Mouse (Mus musculus): ENCODE measurements around the gene Vmn1r218. TPM values are rescaled to one million over a fixed set of nuclear protein-coding genes. Genes with fewer than 3 reads are reported as not detected.
"Not testable (repeated sequence)": the region's sequence is repeated elsewhere in the genome, so short reads cannot be mapped to it uniquely, and the experiment has no call there.

Vmn1r218 gene
- total and polyA plus RNA-seq, 3 experiments: 0.11 TPM; not detected in 2

- no peaks in the 10 kb centered on the region for H3K9me3 ChIP-seq (replicated peaks)
- no peaks in the 10 kb centered on the region for H3K4me1 ChIP-seq (ENCODE audit: insufficient read depth, low read depth, low read length)
- DNase-seq (ENCODE audit: low spot score) (no peak), ATAC-seq (ENCODE audit: extremely low read depth, insufficient number of reproducible peaks, low FRiP score, poor library complexity, severe bottlenecking) (no peak)
- H3K27me3 ChIP-seq (ENCODE audit: insufficient read depth, low read length): no peaks in the 10 kb centered on the region
- TF ChIP-seq POLR2AphosphoS5 (IDR thresholded peaks at IDR 0.05; ENCODE audit: insufficient replicate concordance, low read depth, low read length) (no peak), GATA2 (IDR thresholded peaks at IDR 0.05; ENCODE audit: borderline replicate concordance, low read depth, low read length) (no peak), TAL1 (conservative IDR thresholded peaks at IDR 0.05; ENCODE audit: low read depth, low read length) (no peak), GATA1 (IDR thresholded peaks at IDR 0.05; ENCODE audit: borderline replicate concordance, low read length) (no peak), CTCF (IDR thresholded peaks at IDR 0.05; ENCODE audit: low read depth, low read length) (no peak)
- no peak overlapping the region for H3K4me3 ChIP-seq (ENCODE audit: low read depth, low read length)
- H3K36me3 ChIP-seq (replicated peaks): no peaks in the 10 kb centered on the region
Observed at GRCm38 (mm10) chr13:23157848-23158247, 24.9 kb downstream of the Vmn1r218 start.

GRCm38 (mm10) chr13:23159012-23159411 lies 26.1 kb downstream of the Vmn1r218 start, which contains the start of gene Vmn1r219:
Gene Vmn1r219, plus strand, starts transcription at chr13:23159312.
- DNase-seq (ENCODE audit: low spot score) (no peak), ATAC-seq (ENCODE audit: extremely low read depth, insufficient number of reproducible peaks, low FRiP score, poor library complexity, severe bottlenecking) (no peak)
- Histone ChIP-seq H3K4me3 (ENCODE audit: low read depth, low read length) (no peak within 1 kb of the TSS), H3K4me1 (ENCODE audit: insufficient read depth, low read depth, low read length) (no peaks in the 10 kb centered on the region), H3K36me3 (replicated peaks) (no peaks in the 10 kb centered on the region), H3K27me3 (ENCODE audit: insufficient read depth, low read length) (no peaks in the 10 kb centered on the region), H3K9me3 (replicated peaks) (no peaks in the 10 kb centered on the region)
- TF ChIP-seq TAL1 (conservative IDR thresholded peaks at IDR 0.05; ENCODE audit: low read depth, low read length) (no peak), POLR2AphosphoS5 (IDR thresholded peaks at IDR 0.05; ENCODE audit: insufficient replicate concordance, low read depth, low read length) (no peak), CTCF (IDR thresholded peaks at IDR 0.05; ENCODE audit: low read depth, low read length) (no peak), GATA2 (IDR thresholded peaks at IDR 0.05; ENCODE audit: borderline replicate concordance, low read depth, low read length) (no peak), GATA1 (IDR thresholded peaks at IDR 0.05; ENCODE audit: borderline replicate concordance, low read length) (no peak)

DNA sequence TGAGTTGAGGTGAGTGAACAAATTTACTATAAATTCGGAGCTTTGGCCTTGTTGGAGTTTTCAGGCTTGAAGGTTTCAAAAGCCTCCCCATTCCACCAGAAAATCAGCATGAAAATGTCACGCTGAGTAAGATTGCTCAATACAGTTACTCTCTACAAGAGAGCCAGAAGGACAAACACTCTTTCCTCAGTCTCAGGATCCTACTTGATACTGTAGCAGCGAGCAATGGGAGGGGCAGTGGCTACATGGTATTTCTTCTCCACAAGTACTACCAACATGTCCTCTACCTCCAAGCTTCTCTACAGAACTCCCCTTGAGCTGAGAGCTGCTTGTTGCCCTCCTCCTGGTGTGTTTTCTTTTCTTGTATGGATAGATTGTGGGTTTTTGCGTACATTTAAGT lies 33.5 kb downstream of the Vmn1r218 start:
- H3K27me3 ChIP-seq (ENCODE audit: insufficient read depth, low read length); H3K36me3 ChIP-seq (replicated peaks); DNase-seq (ENCODE audit: low spot score); ATAC-seq (ENCODE audit: extremely low read depth, insufficient number of reproducible peaks, low FRiP score, poor library complexity, severe bottlenecking); H3K9me3 ChIP-seq (replicated peaks); H3K4me3 ChIP-seq (ENCODE audit: low read depth, low read length); H3K4me1 ChIP-seq (ENCODE audit: insufficient read depth, low read depth, low read length): not testable (repeated sequence)

- ATAC-seq (ENCODE audit: extremely low read depth, insufficient number of reproducible peaks, low FRiP score, poor library complexity, severe bottlenecking): no peak
- no peak within 1 kb of the TSS for H3K4me3 ChIP-seq (ENCODE audit: low read depth, low read length)
- no peaks in the 10 kb centered on the region for H3K36me3 ChIP-seq (replicated peaks)
- H3K9me3 ChIP-seq (replicated peaks): no peaks in the 10 kb centered on the region
- H3K4me1 ChIP-seq (ENCODE audit: insufficient read depth, low read depth, low read length): no peaks in the 10 kb centered on the region
- no peak for TF ChIP-seq GATA2 (IDR thresholded peaks at IDR 0.05; ENCODE audit: borderline replicate concordance, low read depth, low read length)
- no peak for TF ChIP-seq CTCF (IDR thresholded peaks at IDR 0.05; ENCODE audit: low read depth, low read length)
- no peaks in the 10 kb centered on the region for H3K27me3 ChIP-seq (ENCODE audit: insufficient read depth, low read length)
- DNase-seq (ENCODE audit: low spot score): no peak
Observed at GRCm38 (mm10) chr13:23187875-23188274, 54.9 kb downstream of the Vmn1r218 start, which contains the start of gene Vmn1r220. Gene Vmn1r220, minus strand, starts transcription at chr13:23187975.

Other genes with a start within 250 kb of the Vmn1r218 start
- not detected in 2 replicates for gene Vmn1r212, start 248.9 kb upstream of the Vmn1r218 start, total RNA-seq (2014; fragmentation: Nextera tagmentation)
- gene Vmn1r212, start 248.9 kb upstream of the Vmn1r218 start, total RNA-seq (2017): not detected in 2 replicates
- not detected in 2 replicates for gene Vmn1r212, start 248.9 kb upstream of the Vmn1r218 start, polyA plus RNA-seq (2012)
- gene Vmn1r213, start 125.5 kb upstream of the Vmn1r218 start, total RNA-seq (2014; fragmentation: Nextera tagmentation): not detected in 2 replicates
- 0.12 and 0.33 TPM in 2 replicates for gene Vmn1r213, start 125.5 kb upstream of the Vmn1r218 start, total RNA-seq (2017)
- gene Vmn1r213, start 125.5 kb upstream of the Vmn1r218 start, polyA plus RNA-seq (2012): not detected in 2 replicates
- gene Vmn1r214, start 102.7 kb upstream of the Vmn1r218 start, total RNA-seq (2014; fragmentation: Nextera tagmentation): not detected in 2 replicates
- under 0.01 and 0.06 TPM in 2 replicates for gene Vmn1r214, start 102.7 kb upstream of the Vmn1r218 start, total RNA-seq (2017)
- not detected in 2 replicates for gene Vmn1r214, start 102.7 kb upstream of the Vmn1r218 start, polyA plus RNA-seq (2012)
- not detected in 2 replicates for gene Vmn1r215, start 65.1 kb upstream of the Vmn1r218 start, total RNA-seq (2014; fragmentation: Nextera tagmentation)
- 0.12 and 0.38 TPM in 2 replicates for gene Vmn1r215, start 65.1 kb upstream of the Vmn1r218 start, total RNA-seq (2017)
- not detected in 2 replicates for gene Vmn1r215, start 65.1 kb upstream of the Vmn1r218 start, polyA plus RNA-seq (2012)
- gene Vmn1r217, start 14.9 kb upstream of the Vmn1r218 start, total RNA-seq (2014; fragmentation: Nextera tagmentation): not detected in 2 replicates
- gene Vmn1r217, start 14.9 kb upstream of the Vmn1r218 start, total RNA-seq (2017): 0.06 and 0.11 TPM in 2 replicates
- not detected in 2 replicates for gene Vmn1r217, start 14.9 kb upstream of the Vmn1r218 start, polyA plus RNA-seq (2012)
- not detected in 2 replicates for gene Vmn1r219, start 26.2 kb downstream of the Vmn1r218 start, total RNA-seq (2014; fragmentation: Nextera tagmentation)
- gene Vmn1r219, start 26.2 kb downstream of the Vmn1r218 start, total RNA-seq (2017): 0.12 and 0.16 TPM in 2 replicates
- gene Vmn1r219, start 26.2 kb downstream of the Vmn1r218 start, polyA plus RNA-seq (2012): not detected in 2 replicates
- not detected in 2 replicates for gene Vmn1r220, start 54.8 kb downstream of the Vmn1r218 start, total RNA-seq (2014; fragmentation: Nextera tagmentation)
- 0.06 and 0.16 TPM in 2 replicates for gene Vmn1r220, start 54.8 kb downstream of the Vmn1r218 start, total RNA-seq (2017)
- not detected in 2 replicates for gene Vmn1r220, start 54.8 kb downstream of the Vmn1r218 start, polyA plus RNA-seq (2012)
- not detected in 2 replicates for gene Vmn1r221, start 81.0 kb downstream of the Vmn1r218 start, total RNA-seq (2014; fragmentation: Nextera tagmentation)
- gene Vmn1r221, start 81.0 kb downstream of the Vmn1r218 start, total RNA-seq (2017): 0.16 and 0.35 TPM in 2 replicates
- not detected in 2 replicates for gene Vmn1r221, start 81.0 kb downstream of the Vmn1r218 start, polyA plus RNA-seq (2012)
- gene Vmn1r222, start 102.8 kb downstream of the Vmn1r218 start, total RNA-seq (2014; fragmentation: Nextera tagmentation): not detected in 2 replicates
- gene Vmn1r222, start 102.8 kb downstream of the Vmn1r218 start, total RNA-seq (2017): not detected in 2 replicates
- not detected in 2 replicates for gene Vmn1r222, start 102.8 kb downstream of the Vmn1r218 start, polyA plus RNA-seq (2012)
- not detected in 2 replicates for gene Vmn1r223, start 114.0 kb downstream of the Vmn1r218 start, total RNA-seq (2014; fragmentation: Nextera tagmentation)
- 0.06 and 0.22 TPM in 2 replicates for gene Vmn1r223, start 114.0 kb downstream of the Vmn1r218 start, total RNA-seq (2017)
- gene Vmn1r223, start 114.0 kb downstream of the Vmn1r218 start, polyA plus RNA-seq (2012): not detected in 2 replicates
- gene Zfp322a, start 236.1 kb downstream of the Vmn1r218 start, total RNA-seq (2014; fragmentation: Nextera tagmentation): 51.4 and 53.7 TPM in 2 replicates
- 83.0 and 110 TPM in 2 replicates for gene Zfp322a, start 236.1 kb downstream of the Vmn1r218 start, total RNA-seq (2017)
- 1.2 and 1.4 TPM in 2 replicates for gene Zfp322a, start 236.1 kb downstream of the Vmn1r218 start, polyA plus RNA-seq (2012)

Measured in G1E (cell line).